Mouse (Mus musculus): Measurements from ENCODE around the gene Nrxn2. TPM values are rescaled to one million over a fixed set of nuclear protein-coding genes. Genes with fewer than 3 reads are reported as not detected.

Gene Nrxn2
- total and polyA plus RNA-seq, 2 experiments from 2014 or later, result 54.4 to 355 TPM

GRCm38 (mm10) chr19:6389803-6390202, 28.7 kb upstream of the Nrxn2 start:
- WGBS, result 9% methylated on average over 16 of the region's 16 CpGs
- H3K36me3 ChIP-seq (ENCODE audit: insufficient read depth, low read length), result no peaks in the 10 kb centered on the region
- no peaks in the 10 kb centered on the region for H3K27me3 ChIP-seq (ENCODE audit: insufficient read depth, low read length)
- no peaks in the 10 kb centered on the region for H3K9me3 ChIP-seq (ENCODE audit: low read length)
- TF ChIP-seq CTCF (IDR thresholded peaks at IDR 0.05; ENCODE audit: low read depth), result no peak
- H3K27ac ChIP-seq, result 0 out of 2 replicates have a peak overlapping the region, but pooled peaks have one; percentile 26
- ATAC-seq, result peak; percentile 50; the same call in 1 of the 2 replicates
- H3K4me3 ChIP-seq (ENCODE audit: low read length), result peak overlapping the region; percentile 27
- peak overlapping the region; percentile 41 for H3K9ac ChIP-seq (replicated peaks; ENCODE audit: low read length)
- H3K4me1 ChIP-seq (ENCODE audit: insufficient read depth, low read length), result no peaks in the 10 kb centered on the region
- peak; percentile 48 for DNase-seq (ENCODE audit: low spot score)
- peak overlapping the region; percentile 55 for H3K4me2 ChIP-seq (ENCODE audit: low read depth, low read length)

GRCm38 (mm10) chr19:6390251-6390650, 28.3 kb upstream of the Nrxn2 start:
- no peaks in the 10 kb centered on the region for H3K27me3 ChIP-seq (ENCODE audit: insufficient read depth, low read length)
- peak overlapping the region; percentile 55 for H3K4me2 ChIP-seq (ENCODE audit: low read depth, low read length)
- H3K9ac ChIP-seq (replicated peaks; ENCODE audit: low read length), result no peak overlapping the region; the same call in 1 of the 2 replicates
- no peak for TF ChIP-seq CTCF (IDR thresholded peaks at IDR 0.05; ENCODE audit: low read depth)
- ATAC-seq (no peak), DNase-seq (ENCODE audit: low spot score) (no peak)
- no peak overlapping the region for H3K27ac ChIP-seq
- H3K9me3 ChIP-seq (ENCODE audit: low read length), result no peaks in the 10 kb centered on the region
- no peak overlapping the region for H3K4me3 ChIP-seq (ENCODE audit: low read length)
- no peaks in the 10 kb centered on the region for H3K4me1 ChIP-seq (ENCODE audit: insufficient read depth, low read length)
- 67% methylated on average over 6 of the region's 6 CpGs for WGBS
- H3K36me3 ChIP-seq (ENCODE audit: insufficient read depth, low read length), result no peaks in the 10 kb centered on the region

- no peaks in the 10 kb centered on the region for H3K4me1 ChIP-seq (ENCODE audit: insufficient read depth, low read length)
- no peak overlapping the region for H3K9ac ChIP-seq (replicated peaks; ENCODE audit: low read length)
- TF ChIP-seq CTCF (IDR thresholded peaks at IDR 0.05; ENCODE audit: low read depth), result peak; percentile 48
- DNase-seq (ENCODE audit: low spot score) (no peak), ATAC-seq (no peak)
- H3K4me3 ChIP-seq (ENCODE audit: low read length), result no peak overlapping the region
- WGBS, result 94% methylated on average over 14 of the region's 14 CpGs
- no peaks in the 10 kb centered on the region for H3K36me3 ChIP-seq (ENCODE audit: insufficient read depth, low read length)
- H3K27me3 ChIP-seq (ENCODE audit: insufficient read depth, low read length), result no peaks in the 10 kb centered on the region
- no peak overlapping the region for H3K27ac ChIP-seq
- H3K9me3 ChIP-seq (ENCODE audit: low read length), result no peaks in the 10 kb centered on the region
- H3K4me2 ChIP-seq (ENCODE audit: low read depth, low read length), result no peak overlapping the region
Measured at GRCm38 (mm10) chr19:6392743-6393393, 25.7 kb upstream of the Nrxn2 start.

- no peak overlapping the region for H3K4me3 ChIP-seq (ENCODE audit: low read length)
- no peak for DNase-seq (ENCODE audit: low spot score)
- no peak for TF ChIP-seq CTCF (IDR thresholded peaks at IDR 0.05; ENCODE audit: low read depth)
- H3K4me2 ChIP-seq (ENCODE audit: low read depth, low read length), result no peak overlapping the region
- no peak overlapping the region for H3K9ac ChIP-seq (replicated peaks; ENCODE audit: low read length)
- H3K27me3 ChIP-seq (ENCODE audit: insufficient read depth, low read length), result no peaks in the 10 kb centered on the region
- no peaks in the 10 kb centered on the region for H3K4me1 ChIP-seq (ENCODE audit: insufficient read depth, low read length)
- H3K27ac ChIP-seq, result no peak overlapping the region
- WGBS, result 87% methylated on average over 16 of the region's 16 CpGs
- no peaks in the 10 kb centered on the region for H3K36me3 ChIP-seq (ENCODE audit: insufficient read depth, low read length)
- no peaks in the 10 kb centered on the region for H3K9me3 ChIP-seq (ENCODE audit: low read length)
- no peak for ATAC-seq
Measured at GRCm38 (mm10) chr19:6393637-6394036, 24.9 kb upstream of the Nrxn2 start.

GRCm38 (mm10) chr19:6396237-6396636, 22.3 kb upstream of the Nrxn2 start:
- DNase-seq (ENCODE audit: low spot score), result no peak
- 79% methylated on average over 5 of the region's 5 CpGs for WGBS
- no peak for ATAC-seq

GRCm38 (mm10) chr19:6397582-6398249, 20.8 kb upstream of the Nrxn2 start:
- H3K4me3 ChIP-seq (ENCODE audit: low read length), result no peak overlapping the region
- no peaks in the 10 kb centered on the region for H3K36me3 ChIP-seq (ENCODE audit: insufficient read depth, low read length)
- 83% methylated on average over 22 of the region's 22 CpGs for WGBS
- TF ChIP-seq CTCF (IDR thresholded peaks at IDR 0.05; ENCODE audit: low read depth), result no peak
- H3K9me3 ChIP-seq (ENCODE audit: low read length), result no peaks in the 10 kb centered on the region
- H3K4me1 ChIP-seq (ENCODE audit: insufficient read depth, low read length), result peaks cover 4% of the 10 kb centered on the region; the same call in 1 of the 2 replicates
- peak overlapping the region; percentile 89; the same call in 1 of the 2 replicates for H3K27ac ChIP-seq
- H3K9ac ChIP-seq (replicated peaks; ENCODE audit: low read length), result no peak overlapping the region; the same call in 1 of the 2 replicates
- DNase-seq (ENCODE audit: low spot score) (no peak), ATAC-seq (no peak)
- peak overlapping the region; percentile 100 for H3K4me2 ChIP-seq (ENCODE audit: low read depth, low read length)
- no peaks in the 10 kb centered on the region for H3K27me3 ChIP-seq (ENCODE audit: insufficient read depth, low read length)

More at GRCm38 (mm10) chr19:6396237-6396636, 22.3 kb upstream of the Nrxn2 start:
- H3K4me2 ChIP-seq (ENCODE audit: low read depth, low read length), result no peak overlapping the region
- H3K9ac ChIP-seq (replicated peaks; ENCODE audit: low read length), result no peak overlapping the region
- no peaks in the 10 kb centered on the region for H3K9me3 ChIP-seq (ENCODE audit: low read length)
- no peak for TF ChIP-seq CTCF (IDR thresholded peaks at IDR 0.05; ENCODE audit: low read depth)
- no peaks in the 10 kb centered on the region for H3K36me3 ChIP-seq (ENCODE audit: insufficient read depth, low read length)
- H3K4me1 ChIP-seq (ENCODE audit: insufficient read depth, low read length), result no peaks in the 10 kb centered on the region; the same call in 1 of the 2 replicates
- H3K4me3 ChIP-seq (ENCODE audit: low read length), result no peak overlapping the region
- no peak overlapping the region for H3K27ac ChIP-seq
- H3K27me3 ChIP-seq (ENCODE audit: insufficient read depth, low read length), result no peaks in the 10 kb centered on the region

Data from hindbrain, postnatal 0 days (tissue).